Mouse (Mus musculus): ENCODE measurements around the gene Elac2.
A peak's percentile ranks its signal among the peaks of the same experiment; 100 is the strongest.

Gene Elac2

GRCm38 (mm10) chr11:64978720-64979488, at the start of gene Elac2:
Gene Elac2 (plus strand): TSS chr11:64979038.
- DNase-seq (ENCODE audit: low read depth, low spot score): peak; percentile 99

- DNase-seq (ENCODE audit: low read depth, low spot score): no peak
Measured at GRCm38 (mm10) chr11:64929130-64929529, 49.7 kb upstream of the Elac2 start.

GRCm38 (mm10) chr11:64931060-64931770, 47.6 kb upstream of the Elac2 start:
- DNase-seq (ENCODE audit: low read depth, low spot score): no peak

- no peak for DNase-seq (ENCODE audit: low read depth, low spot score)
Measured at GRCm38 (mm10) chr11:64937226-64937625, 41.6 kb upstream of the Elac2 start.

GRCm38 (mm10) chr11:64941193-64941592, 37.6 kb upstream of the Elac2 start:
- no peak for DNase-seq (ENCODE audit: low read depth, low spot score)

GRCm38 (mm10) chr11:64949782-64950181, 29.1 kb upstream of the Elac2 start:
- no peak for DNase-seq (ENCODE audit: low read depth, low spot score)

GRCm38 (mm10) chr11:64956962-64957729, 21.7 kb upstream of the Elac2 start:
- DNase-seq (ENCODE audit: low read depth, low spot score): no peak

- DNase-seq (ENCODE audit: low read depth, low spot score): no peak
Measured at GRCm38 (mm10) chr11:64962629-64963028, 16.2 kb upstream of the Elac2 start.

GRCm38 (mm10) chr11:64968507-64968906, 10.3 kb upstream of the Elac2 start:
- DNase-seq (ENCODE audit: low read depth, low spot score): peak; percentile 80

GRCm38 (mm10) chr11:64968939-64969342, 9.9 kb upstream of the Elac2 start:
- no peak for DNase-seq (ENCODE audit: low read depth, low spot score)

GRCm38 (mm10) chr11:64971471-64971988, 7.3 kb upstream of the Elac2 start:
- no peak for DNase-seq (ENCODE audit: low read depth, low spot score)

- DNase-seq (ENCODE audit: low read depth, low spot score): no peak
Measured at GRCm38 (mm10) chr11:64972418-64972817, 6.4 kb upstream of the Elac2 start.

- no peak for DNase-seq (ENCODE audit: low read depth, low spot score)
Measured at GRCm38 (mm10) chr11:64979489-64979845, 629 bp downstream of the Elac2 start.

- no peak for DNase-seq (ENCODE audit: low read depth, low spot score)
Measured at GRCm38 (mm10) chr11:64988556-64988955, 9.7 kb downstream of the Elac2 start.

GRCm38 (mm10) chr11:64998439-64998838, 19.6 kb downstream of the Elac2 start:
- DNase-seq (ENCODE audit: low read depth, low spot score): no peak

GRCm38 (mm10) chr11:64999685-65000084, 20.8 kb downstream of the Elac2 start:
- DNase-seq (ENCODE audit: low read depth, low spot score): no peak

GRCm38 (mm10) chr11:65001729-65002128, 22.9 kb downstream of the Elac2 start:
- DNase-seq (ENCODE audit: low read depth, low spot score): no peak

GRCm38 (mm10) chr11:65003611-65004010, 24.8 kb downstream of the Elac2 start:
- DNase-seq (ENCODE audit: low read depth, low spot score): no peak

- DNase-seq (ENCODE audit: low read depth, low spot score): no peak
Measured at GRCm38 (mm10) chr11:65004836-65005235, 26.0 kb downstream of the Elac2 start.

GRCm38 (mm10) chr11:65006047-65006446, 27.2 kb downstream of the Elac2 start:
- no peak for DNase-seq (ENCODE audit: low read depth, low spot score)

- no peak for DNase-seq (ENCODE audit: low read depth, low spot score)
Measured at GRCm38 (mm10) chr11:65013906-65014305, 35.1 kb downstream of the Elac2 start.

- no peak for DNase-seq (ENCODE audit: low read depth, low spot score)
Measured at GRCm38 (mm10) chr11:65016754-65017153, 37.9 kb downstream of the Elac2 start.
